Mouse (Mus musculus): ENCODE data around the gene Gm28048. TPM values are rescaled to one million over a fixed set of nuclear protein-coding genes. Genes with fewer than 3 reads are reported as not detected.

The Gm28048 gene
- total RNA-seq, 2 experiments from 2014 or later: 9.5 to 14.7 TPM

DNA sequence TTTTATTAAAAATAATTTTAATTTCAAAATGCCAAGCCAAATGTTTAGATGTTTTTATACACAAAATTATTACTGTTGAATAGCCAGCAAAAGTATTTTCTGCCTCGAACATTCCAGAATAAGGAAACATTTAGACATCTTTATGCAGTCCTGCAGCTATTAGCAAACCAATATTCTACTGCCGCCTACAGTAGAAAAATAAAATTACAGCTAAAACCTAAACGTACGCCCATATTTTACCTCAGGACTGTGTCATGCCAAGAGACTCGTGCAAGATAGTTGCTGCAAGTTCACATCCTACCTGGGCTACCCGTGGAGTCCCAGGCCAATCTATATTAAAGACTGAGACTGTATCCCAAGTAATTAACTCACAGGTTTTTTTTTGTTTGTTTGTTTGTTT, 12.4 kb downstream of the Gm28048 start:
- H3K4me3 ChIP-seq: no peak overlapping the region
- DNase-seq (ENCODE audit: extremely low spot score in 1 of 2, low spot score in 2 of 2): no peak
- peak; percentile 70 for TF ChIP-seq CTCF (IDR thresholded peaks at IDR 0.05)
- no peak overlapping the region for H3K27ac ChIP-seq
- intact Hi-C loops (cut with DNase I): loop anchor here (5.0 kb wide), 1 partner anchor 247 kb away; no protein-coding TSS in a partner anchor

DNA sequence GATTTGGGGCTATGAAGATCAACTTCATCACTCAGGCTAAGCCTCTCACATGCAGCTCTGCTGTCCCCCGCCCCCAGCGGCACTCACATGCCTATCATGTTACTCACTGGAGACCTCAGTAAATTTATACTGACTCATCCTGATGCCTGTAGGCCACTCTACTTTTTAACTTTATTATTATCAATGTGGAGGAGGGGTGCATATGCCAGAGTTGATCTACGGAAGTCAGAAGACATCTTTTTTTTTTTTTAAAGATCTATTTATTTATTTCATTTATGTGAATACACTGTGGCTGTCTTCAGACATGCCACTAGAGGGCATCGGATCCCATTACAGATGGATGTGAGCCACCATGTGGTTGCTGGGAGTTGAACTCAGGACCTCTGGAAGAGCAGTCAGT, 16.4 kb downstream of the Gm28048 start:
- Histone ChIP-seq H3K27ac (no peak overlapping the region; the same call in 1 of the 2 replicates), H3K4me3 (no peak overlapping the region)
- intact Hi-C loops (cut with DNase I): loop anchor here (5.0 kb wide), 1 partner anchor 243 kb away; no protein-coding TSS in a partner anchor
- TF ChIP-seq CTCF (IDR thresholded peaks at IDR 0.05): peak; percentile 61
- no peak for DNase-seq (ENCODE audit: extremely low spot score in 1 of 2, low spot score in 2 of 2)

DNA sequence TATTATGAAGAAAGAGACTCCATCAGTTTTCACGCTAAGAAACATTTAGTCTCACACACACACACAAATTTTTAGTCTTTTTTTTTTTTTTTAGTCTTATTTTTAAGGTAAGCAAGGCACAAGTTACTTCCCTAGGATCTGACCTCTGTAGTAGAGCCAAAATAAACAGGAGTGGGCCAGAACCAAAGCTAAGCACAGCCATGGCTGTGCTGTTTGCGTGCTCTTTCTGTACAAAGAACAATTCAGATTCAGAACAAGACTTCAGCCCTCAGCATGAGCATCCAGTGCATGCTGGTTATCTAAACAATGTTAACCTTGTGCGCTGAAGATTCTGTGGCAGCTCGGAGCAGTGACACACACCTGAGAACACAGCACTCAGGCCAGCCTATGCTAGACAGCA, 17.5 kb downstream of the Gm28048 start:
- intact Hi-C loops (cut with DNase I): no loop called here
- no peak overlapping the region for H3K4me3 ChIP-seq
- TF ChIP-seq CTCF (IDR thresholded peaks at IDR 0.05): no peak
- peak overlapping the region; percentile 44 for H3K27ac ChIP-seq
- no peak for DNase-seq (ENCODE audit: extremely low spot score in 1 of 2, low spot score in 2 of 2)

DNA sequence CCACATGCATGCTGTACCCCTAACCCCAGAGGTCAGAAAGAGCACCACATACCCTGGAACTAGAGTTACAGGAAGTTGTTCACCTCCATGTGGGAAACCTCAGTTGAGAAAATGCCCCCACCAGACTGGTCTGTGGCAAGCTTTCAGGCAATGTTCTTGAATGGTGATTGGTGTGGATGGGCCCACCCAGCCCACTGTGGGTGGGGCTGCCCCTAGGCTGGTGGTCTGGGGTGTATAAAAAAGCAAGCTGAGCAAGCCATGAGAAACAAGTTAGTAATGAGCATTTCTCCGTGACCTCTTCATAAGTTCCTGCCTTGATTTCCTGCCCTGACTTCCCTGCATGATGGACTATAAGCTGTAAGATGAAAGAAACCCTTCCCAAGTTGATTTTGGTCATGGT, 19.8 kb downstream of the Gm28048 start:
- no peak for TF ChIP-seq CTCF (IDR thresholded peaks at IDR 0.05)
- H3K27ac ChIP-seq: no peak overlapping the region
- no peak overlapping the region for H3K4me3 ChIP-seq
- no peak for DNase-seq (ENCODE audit: extremely low spot score in 1 of 2, low spot score in 2 of 2)
- intact Hi-C loops (cut with DNase I): no loop called here

DNA sequence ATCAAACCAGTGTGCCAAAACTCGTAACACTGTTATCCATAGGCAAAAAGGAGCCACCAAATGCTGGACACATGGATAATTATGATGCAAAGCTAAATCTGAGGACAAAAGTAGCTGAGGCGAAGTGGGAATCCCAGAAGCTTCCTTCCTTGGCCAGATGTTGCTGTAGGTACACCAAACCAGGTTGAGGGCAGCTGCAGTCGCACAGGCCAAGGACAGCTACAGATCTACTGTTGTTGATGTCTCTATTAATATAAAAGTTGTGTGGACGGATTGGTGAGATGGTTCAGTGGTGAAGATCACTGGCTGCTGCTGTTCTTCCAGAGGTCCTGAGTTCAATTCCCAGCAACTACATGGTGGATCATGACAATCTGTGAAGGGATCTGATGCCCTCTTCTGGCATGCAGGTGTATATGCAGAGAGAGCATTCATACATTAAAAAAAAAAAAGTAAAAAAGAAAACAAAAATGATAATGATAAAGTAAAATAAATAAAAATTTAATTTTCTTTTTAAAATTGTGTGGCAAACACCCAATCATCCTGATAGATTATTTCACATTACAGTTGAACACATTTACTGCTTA, 24.0 kb downstream of the Gm28048 start:
- no peak overlapping the region for H3K27ac ChIP-seq
- DNase-seq (ENCODE audit: extremely low spot score in 1 of 2, low spot score in 2 of 2): no peak
- peak; percentile 69 for TF ChIP-seq CTCF (IDR thresholded peaks at IDR 0.05)
- intact Hi-C loops (cut with DNase I): loop anchor here (1.0 to 10.0 kb wide), 3 partner anchors 101 to 733 kb away; no protein-coding TSS in a partner anchor
- no peak overlapping the region for H3K4me3 ChIP-seq

DNA sequence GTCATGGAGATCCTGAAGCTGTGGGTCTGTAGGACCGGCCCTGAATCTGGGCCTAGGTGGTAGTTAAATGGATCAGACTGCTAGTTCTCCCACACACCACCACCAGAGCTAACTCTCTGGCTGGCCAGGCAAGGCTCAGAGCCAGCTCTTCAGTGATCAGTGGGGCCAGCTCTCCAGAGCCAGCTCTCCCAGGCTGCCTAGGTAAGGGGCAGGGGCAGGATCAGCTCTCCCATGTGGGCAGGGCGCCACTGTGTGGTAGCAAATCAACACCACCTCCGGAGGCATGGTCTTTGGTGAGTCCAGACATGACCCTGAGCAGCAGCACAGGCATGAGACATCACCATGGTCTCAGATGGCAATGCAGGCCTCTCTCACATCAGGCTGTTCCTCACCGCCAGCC, 25.1 kb downstream of the Gm28048 start:
- intact Hi-C loops (cut with DNase I): loop anchor here (1.0 to 10.0 kb wide), 3 partner anchors 100 to 732 kb away; no protein-coding TSS in a partner anchor
- peak; percentile 54 for TF ChIP-seq CTCF (IDR thresholded peaks at IDR 0.05)
- no peak overlapping the region for H3K4me3 ChIP-seq
- H3K27ac ChIP-seq: no peak overlapping the region
- no peak for DNase-seq (ENCODE audit: extremely low spot score in 1 of 2, low spot score in 2 of 2)

DNA sequence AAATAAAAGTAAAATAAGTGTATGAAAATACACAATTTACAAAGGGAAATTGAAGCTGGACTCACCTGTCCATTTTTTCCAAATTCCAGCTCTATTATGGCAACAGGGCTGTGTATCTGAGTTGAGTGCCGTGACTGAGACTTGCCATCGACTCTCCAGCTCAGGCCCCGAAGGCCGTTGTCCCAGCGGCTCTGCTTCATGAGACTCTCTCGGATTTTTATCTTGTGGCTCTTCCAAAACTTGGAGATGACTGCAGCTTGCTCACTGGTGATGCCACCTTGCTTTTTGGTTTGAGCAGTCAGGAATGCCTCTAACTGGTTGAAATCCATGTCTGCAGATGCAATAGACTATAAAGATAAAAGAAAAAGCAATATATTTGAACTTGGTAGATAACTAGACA, 25.5 kb downstream of the Gm28048 start:
- no peak for TF ChIP-seq CTCF (IDR thresholded peaks at IDR 0.05)
- DNase-seq (ENCODE audit: extremely low spot score in 1 of 2, low spot score in 2 of 2): no peak
- no peak overlapping the region for H3K4me3 ChIP-seq
- no peak overlapping the region for H3K27ac ChIP-seq
- intact Hi-C loops (cut with DNase I): loop anchor here (5.0 to 10.0 kb wide), 2 partner anchors 99 to 732 kb away; no protein-coding TSS in a partner anchor

DNA sequence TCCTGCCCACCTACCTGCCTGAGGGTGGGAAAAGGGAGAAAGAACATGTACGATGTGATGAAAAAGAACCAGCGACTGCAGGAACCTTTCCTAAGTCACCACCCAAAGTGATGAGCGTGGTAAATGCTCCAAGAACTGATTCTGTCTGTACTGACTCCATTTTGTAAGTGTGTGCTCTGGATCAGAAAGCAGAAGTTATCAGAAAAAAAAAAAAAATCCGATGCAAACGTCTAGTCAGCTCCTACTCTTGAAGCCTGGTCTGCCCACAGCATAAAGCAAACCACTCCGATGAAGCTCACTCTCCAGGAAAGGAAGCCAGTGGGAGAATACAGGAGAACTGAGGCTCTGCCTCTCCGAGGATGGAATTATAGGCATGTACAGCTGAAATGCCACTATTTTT, 29.2 kb downstream of the Gm28048 start:
- Histone ChIP-seq H3K4me3 (no peak overlapping the region), H3K27ac (no peak overlapping the region)
- no peak for TF ChIP-seq CTCF (IDR thresholded peaks at IDR 0.05)
- intact Hi-C loops (cut with DNase I): loop anchor here (10.0 kb wide), 1 partner anchor 728 kb away; no protein-coding TSS in a partner anchor
- DNase-seq (ENCODE audit: extremely low spot score in 1 of 2, low spot score in 2 of 2): no peak

DNA sequence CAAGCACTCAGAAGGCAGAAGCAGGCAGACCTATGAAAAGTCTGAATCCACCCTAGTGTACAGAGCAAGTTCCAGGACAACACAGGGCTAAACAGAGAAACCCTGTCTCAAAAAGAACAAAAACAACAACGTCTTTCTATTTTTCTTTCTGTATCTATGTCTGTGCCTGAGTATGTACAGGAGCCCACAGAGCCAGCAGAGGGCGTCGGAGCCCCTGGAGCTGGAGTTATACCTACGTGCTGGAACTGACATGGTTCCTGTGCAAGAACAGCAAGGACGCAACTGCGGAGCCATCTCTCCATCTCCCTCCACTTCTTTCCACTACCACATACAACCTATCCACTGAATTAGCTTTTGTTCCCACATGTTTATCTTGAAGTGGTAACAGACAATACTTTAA, 31.8 kb downstream of the Gm28048 start:
- no peak overlapping the region for H3K4me3 ChIP-seq
- TF ChIP-seq CTCF (IDR thresholded peaks at IDR 0.05): no peak; the same call in none of the 2 replicates
- no peak overlapping the region for H3K27ac ChIP-seq
- intact Hi-C loops (cut with DNase I): loop anchor here (10.0 kb wide), 1 partner anchor 725 kb away; no protein-coding TSS in a partner anchor
- DNase-seq (ENCODE audit: extremely low spot score in 1 of 2, low spot score in 2 of 2): no peak

DNA sequence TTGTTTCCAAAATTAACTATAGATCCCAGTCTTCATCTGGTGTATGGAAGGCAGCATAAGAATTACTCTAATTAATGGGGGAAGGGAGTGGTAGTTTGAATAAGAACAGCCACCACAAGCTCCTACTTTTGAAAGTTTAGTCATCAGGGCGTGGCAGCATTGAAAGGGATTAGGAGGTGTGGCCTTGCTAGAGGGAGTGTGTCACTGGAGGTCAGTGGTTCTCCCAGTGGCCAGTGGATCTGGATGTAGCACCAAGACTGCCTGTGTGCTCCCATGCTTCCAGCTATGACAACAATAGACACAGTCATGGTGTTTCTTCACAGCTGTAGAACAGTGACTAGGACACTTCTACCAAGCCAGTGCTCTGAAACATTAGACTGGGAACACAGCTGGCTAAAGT, 32.8 kb downstream of the Gm28048 start:
- DNase-seq (ENCODE audit: extremely low spot score in 1 of 2, low spot score in 2 of 2): no peak
- intact Hi-C loops (cut with DNase I): no loop called here
- TF ChIP-seq CTCF (IDR thresholded peaks at IDR 0.05): no peak
- no peak overlapping the region for H3K27ac ChIP-seq
- H3K4me3 ChIP-seq: no peak overlapping the region

DNA sequence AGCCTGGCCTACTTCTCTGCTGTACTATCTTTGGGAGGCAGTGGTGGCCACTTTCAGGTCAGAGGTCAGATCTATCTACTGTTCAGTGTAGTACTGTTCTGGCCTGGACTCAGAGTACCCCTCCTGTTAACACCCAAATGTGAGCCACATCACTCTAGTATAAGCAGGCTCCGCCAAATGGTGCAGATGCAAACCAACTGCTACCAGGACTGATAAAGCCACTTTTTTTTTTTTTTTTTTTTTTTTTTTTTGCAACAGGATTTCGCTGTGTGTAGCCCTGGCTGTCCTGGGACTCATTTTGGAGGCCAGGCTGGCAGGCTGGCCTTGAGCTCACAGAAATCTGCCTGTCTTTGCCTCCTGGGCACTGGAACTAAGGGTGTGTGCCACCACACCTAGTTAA, 42.9 kb downstream of the Gm28048 start:
- DNase-seq (ENCODE audit: extremely low spot score in 1 of 2, low spot score in 2 of 2): no peak
- intact Hi-C loops (cut with DNase I): loop anchor here (5.0 kb wide), 1 partner anchor 82 kb away; no protein-coding TSS in a partner anchor
- Histone ChIP-seq H3K27ac (no peak overlapping the region), H3K4me3 (no peak overlapping the region)
- TF ChIP-seq CTCF (IDR thresholded peaks at IDR 0.05): no peak

DNA sequence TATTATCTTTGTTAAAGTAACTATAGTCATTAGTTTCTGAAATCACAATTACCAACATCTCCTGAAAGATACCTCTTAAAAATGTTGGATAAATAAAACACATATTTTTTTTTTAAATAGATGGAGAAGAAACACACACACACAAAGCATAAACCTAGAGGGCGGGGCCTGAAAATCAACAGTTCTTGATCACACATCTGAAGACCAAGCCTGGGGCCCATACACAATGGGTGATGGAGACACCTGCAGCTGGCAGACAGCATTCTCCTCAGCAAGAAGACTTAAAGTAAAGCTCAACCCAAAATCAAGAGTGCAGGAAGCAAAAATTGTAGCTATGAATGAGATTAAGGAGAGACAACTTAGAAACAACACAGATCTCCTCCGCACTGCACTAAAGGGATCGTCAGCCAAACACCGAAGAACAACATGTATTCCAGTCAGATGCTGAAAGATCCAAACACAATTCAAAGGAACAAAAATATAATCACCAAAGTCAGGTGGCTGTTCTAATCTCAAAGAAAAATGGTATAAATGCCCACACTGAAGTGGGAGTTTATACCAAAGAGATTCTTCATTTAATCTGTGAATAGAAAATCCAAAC, 44.1 kb downstream of the Gm28048 start:
- intact Hi-C loops (cut with DNase I): loop anchor here (5.0 kb wide), 1 partner anchor 81 kb away; no protein-coding TSS in a partner anchor
- H3K4me3 ChIP-seq: no peak overlapping the region
- DNase-seq (ENCODE audit: extremely low spot score in 1 of 2, low spot score in 2 of 2): no peak
- no peak overlapping the region for H3K27ac ChIP-seq
- no peak for TF ChIP-seq CTCF (IDR thresholded peaks at IDR 0.05)
